Mouse (Mus musculus) right cerebral cortex, postnatal 10 days (tissue): ENCODE measurements around the gene Cltrn.
A peak's percentile ranks its signal among the peaks of the same experiment; 100 is the strongest.

Experiments used
- DNase-seq, 2 experiments: peaks; one replicate each; pipeline ENCODE4 v3.0.0; 2021; ENCODE audit warnings: low spot score in 2 of 2

The Cltrn gene

DNA sequence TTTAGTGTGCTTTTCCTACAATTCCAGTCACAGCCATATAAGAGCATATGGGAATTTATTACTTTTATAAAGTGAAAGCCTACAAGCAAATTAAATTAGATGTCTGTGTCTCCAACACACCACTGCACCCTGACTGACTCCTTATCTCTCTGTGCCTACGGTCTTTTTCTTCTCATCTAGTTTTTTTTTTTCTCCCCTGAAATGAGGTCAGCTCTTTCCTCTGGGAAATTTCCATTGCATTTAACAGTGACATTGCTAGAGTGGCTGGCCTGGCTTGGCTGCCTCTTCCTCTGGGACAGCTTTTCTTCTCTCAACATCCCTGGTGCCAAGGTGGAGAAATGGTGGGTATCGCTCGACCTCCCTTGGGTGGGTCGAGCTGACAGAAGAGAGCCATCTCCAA lies at the start of gene Cltrn:
Gene Cltrn, plus strand, starts transcription at position 249 of the 400 bp plus-strand sequence.
- no peak for DNase-seq

GRCm38 (mm10) chrX:164038882-164039281 lies 49.7 kb upstream of the Cltrn start:
- DNase-seq, result peak; percentile 20 to 24

- peak; percentile 45 to 65 for DNase-seq
Measured at GRCm38 (mm10) chrX:164042069-164042468, 46.6 kb upstream of the Cltrn start.

DNA sequence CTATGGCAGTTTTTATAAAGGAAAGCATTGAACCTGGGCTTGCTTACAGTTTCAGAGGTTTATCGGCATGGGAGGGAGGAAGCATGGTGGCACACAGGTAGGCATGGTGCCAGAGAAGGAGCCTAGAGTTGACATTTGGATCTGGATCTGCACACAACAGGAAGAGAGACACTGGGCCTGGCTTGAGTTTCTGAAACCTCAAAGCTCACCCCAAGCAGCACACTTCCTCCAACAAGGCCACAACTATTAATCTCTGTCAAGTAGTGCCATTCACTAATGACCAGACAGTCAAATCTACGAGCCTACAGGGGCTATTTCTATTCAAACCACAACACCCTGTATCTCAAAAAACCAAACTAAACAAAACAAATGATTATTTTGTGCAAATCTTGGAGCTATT lies 41.9 kb upstream of the Cltrn start:
- DNase-seq, result no peak

DNA sequence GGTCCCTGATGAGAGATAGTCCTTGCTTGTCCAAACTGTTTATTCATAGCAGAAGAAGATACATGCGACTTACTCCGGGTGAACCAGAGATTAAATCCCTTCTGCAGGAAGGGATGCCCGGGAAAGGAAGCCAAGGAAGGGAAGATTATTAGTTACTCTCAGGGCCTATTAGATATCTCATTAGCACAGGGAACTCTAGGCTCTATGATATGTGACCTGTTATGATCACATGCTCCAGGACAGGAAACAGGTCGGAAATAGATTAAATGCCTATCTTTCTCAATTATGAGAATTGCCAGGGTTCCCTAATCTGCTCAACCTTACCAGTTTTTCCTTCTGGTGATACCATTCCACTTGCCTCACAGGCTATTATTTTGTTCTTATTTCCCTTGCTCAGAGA lies 32.9 kb upstream of the Cltrn start:
- no peak for DNase-seq

DNA sequence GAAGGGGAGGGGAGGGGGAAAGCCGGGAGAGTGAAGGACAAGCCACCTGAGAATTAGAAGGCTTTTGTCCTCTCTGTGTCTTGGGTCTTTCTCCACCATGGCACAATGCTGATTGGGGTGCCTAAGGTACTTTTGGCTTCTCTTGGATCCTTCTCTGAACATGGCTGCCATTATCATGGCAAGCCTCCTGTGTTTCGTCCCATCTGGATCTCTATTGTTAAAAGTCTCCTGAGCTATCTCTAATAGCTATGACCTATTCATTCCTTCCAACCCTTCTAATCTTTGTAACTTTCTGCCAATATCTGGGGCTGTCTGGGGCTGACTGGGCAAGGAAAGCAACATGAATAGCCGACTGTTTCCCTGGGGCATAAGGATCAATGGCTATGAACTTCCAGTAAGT lies 30.1 kb upstream of the Cltrn start:
- DNase-seq, result no peak

DNA sequence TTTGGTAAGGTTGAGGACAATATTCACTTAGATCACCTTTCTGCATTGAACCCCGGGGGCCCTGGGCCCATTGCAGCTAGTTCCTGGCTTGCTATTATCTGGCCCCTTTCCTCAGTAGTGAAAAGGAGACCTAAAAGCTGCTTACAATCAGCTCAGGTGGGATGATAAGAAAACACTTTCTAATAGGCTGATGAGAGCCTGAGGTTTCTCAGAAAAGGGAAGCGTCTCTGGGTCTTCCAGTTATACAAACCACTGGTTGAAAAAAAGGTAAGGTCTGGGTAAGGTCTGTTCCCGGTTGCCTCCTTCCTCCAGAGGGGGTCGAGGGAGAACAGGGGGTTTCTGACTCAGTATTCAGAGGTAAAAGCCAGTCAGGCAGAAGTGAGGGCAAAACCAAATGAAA lies 29.6 kb upstream of the Cltrn start:
- no peak for DNase-seq

GRCm38 (mm10) chrX:164066185-164066584 lies 22.4 kb upstream of the Cltrn start:
- DNase-seq, result peak; percentile 49 to 77

DNA sequence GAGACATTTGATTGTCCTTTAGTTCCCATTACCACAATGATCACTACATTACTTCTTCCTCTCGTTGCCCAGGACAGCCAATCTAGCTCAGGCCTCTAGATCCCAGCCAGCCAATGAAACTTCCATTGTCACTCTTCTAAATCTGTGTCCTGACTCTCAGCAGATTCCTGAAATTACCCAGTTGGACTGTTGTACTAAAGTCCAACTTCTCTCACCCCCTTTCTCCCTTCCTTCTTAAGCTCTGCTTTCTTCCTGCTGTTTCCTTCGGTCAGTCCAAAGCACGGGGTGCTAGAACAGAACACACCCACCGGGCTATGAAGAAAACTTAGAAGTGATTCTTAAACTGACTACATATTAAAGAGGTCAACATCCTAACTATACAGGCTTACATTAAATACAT lies 19.7 kb upstream of the Cltrn start:
- no peak for DNase-seq

GRCm38 (mm10) chrX:164076040-164076775 lies 12.4 kb upstream of the Cltrn start, which contains the start of gene Siah1b:
Gene Siah1b, minus strand, starts transcription at chrX:164076493.
- peak; percentile 95 to 96 for DNase-seq

- DNase-seq, result no peak
Measured at GRCm38 (mm10) chrX:164082030-164082429, 6.6 kb upstream of the Cltrn start.

GRCm38 (mm10) chrX:164089916-164090315 lies 1.3 kb downstream of the Cltrn start:
- DNase-seq, result no peak

DNA sequence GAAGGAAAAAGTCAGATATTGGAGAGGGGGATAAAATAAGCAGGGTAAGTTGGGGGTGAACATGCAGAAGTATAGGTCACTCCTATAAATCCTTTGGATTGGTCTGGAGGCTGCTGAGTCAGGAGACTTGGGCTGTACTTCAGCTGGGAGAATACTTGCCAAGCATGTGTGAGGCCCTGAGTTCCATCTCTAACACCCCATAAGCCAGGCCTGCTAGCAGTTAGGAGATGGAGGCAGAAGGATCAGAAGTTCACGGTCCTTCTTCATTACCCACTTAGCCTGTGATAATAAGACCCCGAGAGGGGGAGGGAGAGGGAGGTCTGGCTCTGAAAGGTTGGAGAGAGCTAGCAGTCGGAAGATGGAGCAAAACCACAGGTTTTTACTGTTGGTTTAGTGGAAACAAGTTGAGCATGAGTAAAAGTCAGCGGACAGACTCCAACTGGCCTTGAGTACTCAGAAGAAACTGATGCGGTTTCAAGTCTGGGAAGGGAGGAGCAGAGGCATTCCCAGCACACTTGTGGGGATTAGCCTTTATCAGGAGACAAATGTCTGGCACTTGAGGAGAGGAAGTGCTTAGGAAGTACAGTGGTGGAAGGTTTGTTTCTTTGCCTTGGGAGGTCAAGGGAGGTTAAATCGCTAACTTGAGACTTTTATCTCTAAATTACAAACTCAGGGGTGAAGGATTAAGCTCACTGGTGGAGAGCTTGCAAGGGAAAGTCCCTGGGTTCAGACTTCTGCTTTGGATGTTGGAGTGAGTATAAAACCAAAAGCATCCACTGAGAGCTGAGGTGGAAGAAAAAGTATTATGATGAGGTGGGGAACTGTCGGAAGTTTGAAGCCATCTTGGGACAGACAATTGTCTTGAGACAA lies 3.9 kb downstream of the Cltrn start:
- no peak for DNase-seq

DNA sequence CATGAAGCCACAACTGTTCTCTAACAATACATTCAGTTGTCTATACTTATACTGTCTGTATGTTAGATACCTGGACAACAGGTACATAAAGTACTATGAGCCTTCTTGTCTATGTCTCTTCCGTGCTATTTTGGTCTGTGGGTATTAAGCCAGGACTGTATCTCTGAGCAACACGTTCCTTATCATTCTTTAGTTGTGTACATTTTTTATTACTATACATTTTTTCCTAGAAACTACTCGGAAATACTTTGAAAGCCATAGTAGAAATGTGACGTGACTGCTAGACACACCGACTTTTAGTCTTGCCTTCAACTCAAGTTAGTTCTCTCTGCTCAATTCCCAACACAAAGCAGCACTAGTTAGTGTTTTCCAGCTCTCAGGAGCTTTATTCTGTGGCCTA lies 4.8 kb downstream of the Cltrn start:
- no peak for DNase-seq

- DNase-seq, result no peak
Measured at GRCm38 (mm10) chrX:164095838-164096237, 7.2 kb downstream of the Cltrn start.

DNA sequence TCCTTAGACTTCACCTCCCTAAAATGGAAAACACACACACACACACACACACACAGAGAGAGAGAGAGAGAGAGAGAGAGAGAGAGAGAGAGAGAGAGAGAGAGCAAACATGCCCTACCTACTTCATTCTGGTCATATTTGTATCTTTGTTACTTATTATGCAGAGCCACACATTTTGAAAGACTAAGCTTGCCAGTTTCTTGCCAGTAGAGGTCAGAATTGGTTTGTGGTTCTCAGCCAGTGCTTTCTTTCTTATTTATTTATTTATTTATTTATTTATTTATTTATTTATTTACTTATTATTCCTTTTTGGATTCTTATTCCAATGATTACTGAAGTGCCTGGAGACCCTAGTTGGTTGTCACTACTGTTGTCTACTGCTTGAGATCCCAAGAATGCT lies 12.9 kb downstream of the Cltrn start:
- DNase-seq, result no peak

GRCm38 (mm10) chrX:164102198-164102597 lies 13.6 kb downstream of the Cltrn start:
- no peak for DNase-seq

DNA sequence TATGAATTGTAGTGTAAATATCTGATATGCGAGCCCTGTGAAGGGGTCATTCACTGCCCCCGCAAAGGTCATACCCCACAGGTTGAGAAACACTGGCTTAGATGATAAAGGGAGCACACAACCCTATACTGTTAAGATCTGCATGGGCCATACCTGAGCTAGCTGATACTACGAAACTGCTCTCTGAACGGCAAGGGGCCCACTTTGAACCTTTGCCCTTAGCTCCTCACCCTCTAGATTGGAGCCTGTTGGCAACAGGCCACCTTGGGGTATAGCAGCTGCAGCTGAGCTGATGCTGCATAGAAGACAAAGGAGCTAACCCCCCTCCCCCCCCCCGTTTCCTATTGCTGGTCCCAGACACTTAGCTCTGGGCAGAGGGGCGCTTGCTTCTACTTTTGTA lies 14.0 kb downstream of the Cltrn start:
- DNase-seq, result no peak

DNA sequence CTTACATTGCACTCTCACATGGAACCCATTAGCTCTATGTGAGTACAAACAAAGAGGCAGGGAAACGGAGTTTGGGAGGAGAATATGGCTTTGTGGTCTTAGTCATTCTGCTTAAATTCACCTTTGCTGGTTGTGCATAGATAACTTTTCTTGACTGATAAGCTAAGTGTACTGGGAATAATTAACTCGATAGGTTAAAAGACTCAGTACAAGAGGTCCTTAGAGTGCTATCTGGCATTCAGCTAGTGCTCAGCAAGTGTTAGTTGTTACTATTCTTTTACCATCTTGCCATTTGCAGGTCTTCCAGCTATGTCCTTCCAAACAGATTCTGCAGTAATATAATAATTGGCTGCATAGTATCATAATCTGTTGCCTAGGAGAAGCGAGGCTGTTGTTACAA lies 22.5 kb downstream of the Cltrn start:
- DNase-seq, result no peak

GRCm38 (mm10) chrX:164113744-164114143 lies 25.1 kb downstream of the Cltrn start:
- no peak for DNase-seq

GRCm38 (mm10) chrX:164123942-164124341 lies 35.3 kb downstream of the Cltrn start:
- DNase-seq, result no peak

DNA sequence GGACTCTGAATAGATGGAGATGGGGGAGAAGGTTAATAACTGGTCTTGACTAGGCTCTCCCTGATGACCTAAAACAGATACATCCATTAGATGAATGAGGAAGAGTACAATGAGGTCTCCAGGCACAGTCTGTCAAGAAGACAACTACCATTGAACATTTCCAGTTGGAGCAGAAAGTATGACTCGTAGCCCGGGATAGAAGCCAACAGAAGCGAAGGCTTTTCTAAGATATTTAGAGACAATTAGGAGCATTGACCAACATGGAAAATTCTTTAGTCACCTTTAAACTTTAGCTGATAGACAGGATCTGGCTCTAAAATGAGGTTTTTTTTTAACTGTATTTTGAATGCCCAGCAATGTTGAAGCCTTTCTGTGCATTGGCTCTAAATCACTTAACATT lies 44.9 kb downstream of the Cltrn start:
- no peak for DNase-seq

GRCm38 (mm10) chrX:164135304-164135818 lies 46.7 kb downstream of the Cltrn start:
- DNase-seq, result no peak
